Mouse (Mus musculus) lung, adult 2 months (tissue): ENCODE measurements around the gene Zranb2.

Experiments used
- CTCF ChIP-seq: fragments of 200-500 bp; IDR thresholded peaks from 2 replicates; pipeline ENCODE4 v1.5.1; 2011; ENCODE audit warnings: mild to moderate bottlenecking, low read length, control low read depth; ENCODE audit not compliant: insufficient read depth
- POLR2A ChIP-seq: fragments of 200-500 bp; IDR thresholded peaks from 2 replicates; pipeline ENCODE4 v1.6.1; 2011; ENCODE audit warnings: low read depth, mild to moderate bottlenecking, control low read depth, low read length, borderline replicate concordance; ENCODE audit errors: extremely low read depth

- TF ChIP-seq CTCF (no peak), POLR2A (no peak)
Observed at GRCm38 (mm10) chr3:157520433-157520832, 13.5 kb upstream of the Zranb2 start.
